Mouse (Mus musculus) midbrain, embryonic 10.5 days (tissue): ENCODE data around the gene Olfr961. TPM values are rescaled to one million over a fixed set of nuclear protein-coding genes. Genes with fewer than 3 reads are reported as not detected.

Source experiments
- DNase-seq: peaks from one replicate; pipeline ENCODE4 v3.0.0-alpha.2; 2017; ENCODE audit warnings: low spot score
- H3K27ac ChIP-seq: fragments of 300-500 bp; sonication (generic); replicated peaks from 2 replicates; pipeline ENCODE4 v1.5.1; 2016; ENCODE audit warnings: mild to moderate bottlenecking
- H3K27me3 ChIP-seq: fragments of 300-500 bp; sonication (generic); 2 replicates; pipeline ENCODE4 v1.6.1; 2016; ENCODE audit warnings: low read depth, mild to moderate bottlenecking; ENCODE audit not compliant: poor library complexity, severe bottlenecking
- H3K36me3 ChIP-seq: fragments of 300-500 bp; sonication (generic); 2 replicates; pipeline ENCODE4 v1.6.1; 2016; ENCODE audit warnings: mild to moderate bottlenecking, moderate library complexity
- H3K4me1 ChIP-seq: fragments of 300-500 bp; sonication (generic); 2 replicates; pipeline ENCODE4 v1.6.1; 2016
- H3K4me3 ChIP-seq: fragments of 300-500 bp; sonication (generic); 2 replicates; pipeline ENCODE4 v1.5.1; 2016; ENCODE audit warnings: mild to moderate bottlenecking, moderate library complexity
- H3K9me3 ChIP-seq: fragments of 300-500 bp; sonication (generic); replicated peaks from 2 replicates; pipeline ENCODE4 v1.6.1; 2016; ENCODE audit warnings: mild to moderate bottlenecking
- WGBS: fragments of 180-500 bp; shearing (Covaris S2); methylation state at CpG from one replicate; pipeline ENCODE4 v1.1.7; 2016; 5-methylcytosine and 5-hydroxymethylcytosine counted together
- polyA plus RNA-seq: library from polyadenylated mRNA; unstranded; fragments of >200 nt; fragmentation: Nextera tagmentation; extraction: Ambion mirVana; gene quantifications from 2 replicates; pipeline ENCODE4 v1.2.1, GENCODE M21; 2016

Olfr961 gene
- polyA plus RNA-seq, 1 experiment from 2014 or later, result not detected

- Histone ChIP-seq H3K27ac (no peak overlapping the region), H3K4me3 (no peak overlapping the region), H3K27me3 (no peaks in the 10 kb centered on the region), H3K36me3 (no peaks in the 10 kb centered on the region), H3K4me1 (no peaks in the 10 kb centered on the region), H3K9me3 (no peaks in the 10 kb centered on the region)
- WGBS, result 91% methylated on average over 4 of the region's 4 CpGs
- DNase-seq, result no peak
These were observed 2.5 kb downstream of the Olfr961 start for GRCm38 (mm10) chr9:39647382-39647781.

GRCm38 (mm10) chr9:39654756-39655396 lies 10.0 kb downstream of the Olfr961 start:
- DNase-seq, result no peak
- Histone ChIP-seq H3K27ac (no peak overlapping the region), H3K4me3 (no peak overlapping the region), H3K9me3 (no peaks in the 10 kb centered on the region), H3K4me1 (no peaks in the 10 kb centered on the region), H3K27me3 (no peaks in the 10 kb centered on the region), H3K36me3 (no peaks in the 10 kb centered on the region)
- 77% methylated on average over 6 of the region's 6 CpGs for WGBS

DNA sequence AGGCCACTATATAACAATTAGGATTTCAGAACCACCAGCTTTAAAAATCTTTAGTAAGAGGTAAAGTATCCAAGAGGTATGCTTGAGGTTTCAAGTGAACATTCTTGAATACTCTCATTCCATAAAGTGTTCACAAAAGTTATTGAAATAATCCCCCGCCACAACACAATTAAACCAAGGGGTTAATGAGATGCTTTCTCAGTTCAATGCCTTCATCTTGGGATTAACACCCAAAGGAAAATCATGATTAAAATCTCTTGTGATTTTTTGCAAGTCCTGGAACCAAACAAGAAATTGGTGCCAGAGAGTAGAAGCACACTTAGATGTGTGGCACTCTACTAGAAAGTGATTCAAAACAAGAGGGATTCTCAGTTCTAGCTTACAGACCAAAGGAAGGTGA lies 22.0 kb downstream of the Olfr961 start, which contains the start of gene Olfr963:
Gene Olfr963, plus strand, starts transcription at position 301 of the 400 bp plus-strand sequence.
- Histone ChIP-seq H3K9me3 (0 out of 2 replicates have a peak, but pooled peaks cover under 1% of the 10 kb centered on the region), H3K4me1 (no peaks in the 10 kb centered on the region), H3K36me3 (no peaks in the 10 kb centered on the region), H3K4me3 (no peak within 1 kb of the TSS), H3K27me3 (no peaks in the 10 kb centered on the region), H3K27ac (no peak within 1 kb of the TSS)
- DNase-seq, result no peak
- WGBS, result 83% methylated on average over 1 of the region's 1 CpGs

DNA sequence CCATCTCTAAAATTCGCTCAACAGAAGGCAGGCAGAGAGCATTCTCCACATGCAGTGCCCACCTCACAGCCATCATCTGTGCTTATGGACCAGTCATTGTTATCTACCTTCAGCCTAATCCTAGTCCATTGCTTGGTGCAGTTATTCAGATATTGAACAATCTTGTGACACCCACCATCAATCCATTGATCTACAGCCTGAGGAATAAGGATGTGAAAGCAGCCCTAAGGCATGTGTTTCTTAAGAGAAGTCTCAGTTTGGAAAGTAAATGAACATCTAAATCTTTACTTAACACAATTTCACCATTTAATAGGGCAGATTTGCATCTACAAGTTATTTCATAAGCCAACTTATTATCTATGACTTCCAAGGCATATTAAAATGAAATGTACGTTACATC lies 24.8 kb downstream of the Olfr961 start:
- Histone ChIP-seq H3K27ac (no peak overlapping the region), H3K4me3 (no peak overlapping the region), H3K4me1 (no peaks in the 10 kb centered on the region), H3K9me3 (no peaks in the 10 kb centered on the region), H3K36me3 (no peaks in the 10 kb centered on the region), H3K27me3 (no peaks in the 10 kb centered on the region)
- DNase-seq, result no peak
- 84% methylated on average over 2 of the region's 2 CpGs for WGBS

DNA sequence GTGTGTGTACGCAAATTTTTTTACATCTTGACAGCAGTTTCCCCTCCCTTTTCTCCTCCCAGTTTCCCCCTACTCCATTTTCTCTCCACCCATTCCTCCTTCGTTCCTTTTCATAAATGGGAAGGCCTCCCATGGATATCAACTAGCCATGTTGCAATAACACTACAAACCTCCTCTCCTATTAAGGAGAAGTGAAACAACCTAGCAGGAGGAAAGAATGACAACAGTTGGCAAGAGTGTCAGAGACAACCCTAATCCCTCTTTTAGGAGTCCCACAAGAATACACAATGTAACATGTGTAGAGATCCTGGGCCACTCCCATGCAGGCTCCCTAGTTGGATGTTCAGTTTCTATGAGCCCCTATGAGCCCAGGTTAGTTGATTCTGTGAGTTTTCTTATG lies 29.9 kb downstream of the Olfr961 start:
- H3K27me3 ChIP-seq, result no peaks in the 10 kb centered on the region
- no peaks in the 10 kb centered on the region for H3K9me3 ChIP-seq
- DNase-seq, result no peak
- no peak overlapping the region for H3K4me3 ChIP-seq
- no peak overlapping the region for H3K27ac ChIP-seq
- WGBS, result 83% methylated on average over 2 of the region's 2 CpGs
- no peaks in the 10 kb centered on the region for H3K4me1 ChIP-seq
- no peaks in the 10 kb centered on the region for H3K36me3 ChIP-seq

DNA sequence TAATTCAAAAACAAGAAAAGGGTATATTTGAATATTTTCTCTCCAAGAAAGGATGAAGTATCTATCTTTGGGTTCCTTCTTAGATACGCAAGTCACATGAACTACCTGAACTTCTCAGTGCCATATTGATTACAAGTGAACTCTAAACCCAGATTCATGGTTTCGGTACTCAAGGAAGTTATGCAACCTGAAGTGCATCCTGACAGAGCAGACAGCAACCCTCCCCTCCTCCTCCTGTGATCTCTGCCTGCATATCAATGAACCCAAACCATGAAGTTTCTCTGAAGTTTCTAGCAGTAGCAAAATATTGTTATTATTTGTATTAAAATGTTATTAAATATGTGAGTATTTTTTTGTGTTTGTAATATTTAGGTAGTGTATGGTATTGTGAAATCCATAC lies 33.7 kb downstream of the Olfr961 start:
- no peak for DNase-seq
- 92% methylated on average over 2 of the region's 2 CpGs for WGBS

DNA sequence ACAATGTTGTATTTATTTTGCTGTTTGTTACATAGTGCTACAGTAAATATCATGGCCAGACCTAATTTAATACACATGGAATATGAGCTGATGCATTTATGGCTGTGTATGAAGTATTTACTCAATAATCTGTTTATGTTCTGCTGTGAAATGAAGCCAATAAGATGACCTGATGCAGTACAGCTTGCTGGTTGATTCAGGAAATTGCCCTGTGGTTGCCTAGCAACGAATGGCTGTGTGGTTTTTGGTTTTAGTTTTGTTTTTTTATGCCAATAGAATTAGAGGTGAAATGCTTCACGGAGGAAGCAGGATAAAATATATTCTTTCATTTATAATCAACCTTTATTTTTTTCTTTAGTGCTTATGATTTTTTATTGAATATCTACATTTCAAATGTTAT lies 34.4 kb downstream of the Olfr961 start:
- Histone ChIP-seq H3K4me1 (no peaks in the 10 kb centered on the region), H3K9me3 (no peaks in the 10 kb centered on the region)
- WGBS, result 77% methylated on average over 2 of the region's 2 CpGs

More for the DNA sequence above, 33.7 kb downstream of the Olfr961 start:
- H3K27ac ChIP-seq, result no peak overlapping the region
- H3K4me1 ChIP-seq, result no peaks in the 10 kb centered on the region
- no peak overlapping the region for H3K4me3 ChIP-seq
- no peaks in the 10 kb centered on the region for H3K9me3 ChIP-seq
- H3K36me3 ChIP-seq, result no peaks in the 10 kb centered on the region
- no peaks in the 10 kb centered on the region for H3K27me3 ChIP-seq

More for the DNA sequence above, 34.4 kb downstream of the Olfr961 start:
- Histone ChIP-seq H3K36me3 (no peaks in the 10 kb centered on the region), H3K4me3 (no peak overlapping the region), H3K27ac (no peak overlapping the region), H3K27me3 (no peaks in the 10 kb centered on the region)
- DNase-seq, result no peak

Other genes starting within 250 kb of the Olfr961 start
- gene Olfr952, start 217.9 kb upstream of the Olfr961 start, polyA plus RNA-seq, result not detected in 2 replicates
- not detected in 2 replicates for gene Olfr954, start 188.4 kb upstream of the Olfr961 start, polyA plus RNA-seq
- gene Olfr955, start 173.1 kb upstream of the Olfr961 start, polyA plus RNA-seq, result not detected in 2 replicates
- gene Olfr44, start 151.1 kb upstream of the Olfr961 start, polyA plus RNA-seq, result not detected in 2 replicates
- not detected in 2 replicates for gene Olfr957, start 129.3 kb upstream of the Olfr961 start, polyA plus RNA-seq
- gene Olfr958, start 91.0 kb upstream of the Olfr961 start, polyA plus RNA-seq, result not detected in 2 replicates
- gene Olfr959, start 69.5 kb upstream of the Olfr961 start, polyA plus RNA-seq, result not detected in 2 replicates
- gene AW551984, start 40.7 kb upstream of the Olfr961 start, polyA plus RNA-seq, result 6.0 and 9.9 TPM in 2 replicates
- not detected in 2 replicates for gene Olfr148, start 34.4 kb upstream of the Olfr961 start, polyA plus RNA-seq
- not detected in 2 replicates for gene Olfr960, start 23.7 kb upstream of the Olfr961 start, polyA plus RNA-seq
- gene Olfr963, start 22.1 kb downstream of the Olfr961 start, polyA plus RNA-seq, result not detected in 2 replicates
- not detected in 2 replicates for gene Olfr149, start 62.0 kb downstream of the Olfr961 start, polyA plus RNA-seq
- not detected in 2 replicates for gene Olfr965, start 66.3 kb downstream of the Olfr961 start, polyA plus RNA-seq
- not detected in 2 replicates for gene Olfr150, start 85.9 kb downstream of the Olfr961 start, polyA plus RNA-seq
- not detected in 2 replicates for gene Olfr967, start 101.2 kb downstream of the Olfr961 start, polyA plus RNA-seq
- gene Olfr968, start 138.2 kb downstream of the Olfr961 start, polyA plus RNA-seq, result not detected in 2 replicates
- not detected in 2 replicates for gene Olfr969, start 145.9 kb downstream of the Olfr961 start, polyA plus RNA-seq
- gene Olfr970, start 163.8 kb downstream of the Olfr961 start, polyA plus RNA-seq, result not detected in 2 replicates
- gene Olfr971, start 191.8 kb downstream of the Olfr961 start, polyA plus RNA-seq, result not detected in 2 replicates
- not detected in 2 replicates for gene Olfr972, start 221.3 kb downstream of the Olfr961 start, polyA plus RNA-seq